Mouse (Mus musculus) ES-E14 (cell line): Measurements from ENCODE around the gene Cd24a.

Source experiments
- CHD2 ChIP-seq: IDR thresholded peaks from 2 replicates; pipeline ENCODE4 v1.6.1; 2014; ENCODE audit warnings: mild to moderate bottlenecking, low read depth, low read length, inconsistent platforms
- HCFC1 ChIP-seq: IDR thresholded peaks from 2 replicates; pipeline ENCODE4 v1.6.1; 2012; ENCODE audit warnings: low read length, inconsistent platforms, borderline replicate concordance; ENCODE audit not compliant: insufficient read depth
- ZNF384 ChIP-seq: IDR thresholded peaks from 2 replicates; pipeline ENCODE4 v1.6.1; 2012; ENCODE audit warnings: low read depth, low read length, inconsistent platforms

GRCm38 (mm10) chr10:43581260-43581659 is 3.2 kb downstream of the Cd24a start:
- TF ChIP-seq CHD2 (no peak), HCFC1 (no peak), ZNF384 (no peak)
